Mouse (Mus musculus): ENCODE results near the gene Bbs9.
"Not testable (repeated sequence)": the region's sequence is repeated elsewhere in the genome, so short reads cannot be mapped to it uniquely, and the experiment has no call there.

The Bbs9 gene

DNA sequence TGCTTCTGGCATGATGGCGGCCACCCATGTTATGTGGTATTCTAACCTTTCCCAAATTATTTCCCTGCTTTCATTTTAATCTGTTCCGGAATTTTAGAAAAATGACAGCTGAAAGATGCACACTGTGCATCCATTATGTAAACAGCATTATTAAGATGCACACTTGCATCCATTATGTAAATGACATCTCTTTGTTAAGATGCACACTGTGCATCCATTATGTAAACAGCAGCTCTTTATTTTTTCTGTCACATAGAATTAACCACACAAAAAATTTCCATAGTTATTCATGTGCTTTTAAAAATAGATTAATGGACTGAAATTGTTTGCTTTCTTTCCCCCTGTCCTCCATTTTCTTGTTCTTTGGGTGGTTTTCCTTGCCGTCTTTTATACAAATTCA lies 373.3 kb downstream of the Bbs9 start:
- DNase-seq (ENCODE audit: low spot score), result no peak

DNA sequence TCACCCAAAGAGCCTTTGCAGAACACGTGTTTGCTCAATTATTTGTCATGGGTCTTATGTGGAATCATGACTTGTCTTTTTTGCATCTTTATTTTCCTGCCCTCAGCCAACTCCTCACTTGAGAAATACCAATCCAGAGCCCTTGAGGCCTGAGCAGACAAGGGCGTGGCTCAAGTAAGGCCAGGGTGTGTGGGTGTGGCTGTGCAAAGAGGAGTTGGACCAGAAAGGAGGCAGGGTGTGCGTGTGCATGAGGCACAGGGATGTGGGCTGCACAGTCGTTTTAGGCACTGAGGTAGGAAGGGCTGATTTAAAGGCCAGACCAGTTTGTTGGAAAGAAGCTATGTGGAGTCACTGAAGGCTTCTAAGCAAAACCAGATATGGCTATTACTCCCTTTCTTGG lies 373.7 kb downstream of the Bbs9 start:
- no peak for DNase-seq (ENCODE audit: low spot score)

DNA sequence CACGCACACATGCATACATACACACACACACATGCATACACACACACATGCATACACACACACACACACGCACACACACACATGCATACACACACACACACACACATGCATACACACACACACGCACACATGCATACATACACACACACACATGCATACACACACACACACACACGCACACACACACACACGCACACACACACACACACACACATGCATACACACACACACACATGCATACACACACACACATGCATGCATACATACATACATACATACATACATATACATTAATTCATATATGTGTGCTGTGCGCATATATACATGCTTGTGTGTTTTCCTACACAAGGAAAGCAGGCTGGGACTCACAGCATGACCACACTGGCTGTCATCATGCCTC lies 393.6 kb downstream of the Bbs9 start:
- not testable (repeated sequence) for DNase-seq (ENCODE audit: low spot score)

DNA sequence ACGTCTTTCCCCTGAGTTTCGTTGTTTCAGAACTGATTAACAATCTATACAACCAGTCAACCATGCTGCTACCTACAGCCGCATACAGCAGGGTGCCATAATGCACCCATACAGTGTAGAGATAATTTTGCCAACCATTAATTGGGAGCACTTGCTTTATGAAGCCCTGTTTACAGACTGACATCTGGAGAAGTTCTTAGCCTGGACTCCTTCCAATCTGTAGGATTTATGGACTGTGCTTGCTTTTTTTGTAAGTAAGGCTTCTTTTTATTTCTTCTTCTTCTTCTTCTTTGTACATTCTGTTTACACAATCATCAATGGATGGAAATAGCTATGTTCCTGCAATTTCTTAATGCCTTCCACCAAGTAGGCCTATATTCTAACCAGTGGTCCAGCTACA lies 395.1 kb downstream of the Bbs9 start:
- DNase-seq (ENCODE audit: low spot score), result no peak

DNA sequence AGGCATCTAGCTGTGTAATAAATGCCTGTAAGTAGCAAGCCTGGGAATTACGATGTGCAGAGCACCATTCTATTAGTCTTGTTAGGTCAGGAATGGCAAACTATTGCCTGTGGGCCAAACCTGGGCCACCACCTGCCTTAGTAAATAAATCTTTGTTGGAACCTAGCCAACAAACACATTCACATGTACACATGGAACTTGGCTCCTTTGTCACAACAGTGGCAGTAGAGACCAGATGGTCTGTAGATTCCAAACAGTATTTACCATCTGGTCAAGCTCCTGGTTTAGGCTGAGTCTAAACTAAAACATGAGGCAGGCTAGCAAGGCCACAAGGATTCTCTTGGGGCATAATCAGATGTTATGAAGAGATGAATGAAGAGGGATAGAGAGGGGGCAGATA lies 399.7 kb downstream of the Bbs9 start:
- DNase-seq (ENCODE audit: low spot score), result no peak

DNA sequence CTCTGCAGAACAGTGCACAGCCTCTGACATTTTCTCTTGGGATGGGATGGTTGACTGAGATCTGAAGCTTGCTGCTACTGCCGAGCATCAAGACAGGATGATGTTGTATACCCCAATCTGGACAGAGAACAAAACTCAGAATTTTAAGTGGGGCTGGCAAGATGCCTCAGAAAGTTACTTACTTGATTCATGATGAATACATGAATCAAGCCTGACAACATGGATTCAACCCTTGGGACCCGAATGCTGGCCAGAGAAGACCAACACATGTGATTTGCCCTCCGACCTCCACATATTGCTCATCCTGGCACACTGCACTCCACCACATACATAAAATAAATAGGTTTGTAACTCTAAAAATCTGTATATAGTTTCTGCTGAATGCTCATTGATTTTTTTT lies 403.8 kb downstream of the Bbs9 start:
- no peak for DNase-seq (ENCODE audit: low spot score)

DNA sequence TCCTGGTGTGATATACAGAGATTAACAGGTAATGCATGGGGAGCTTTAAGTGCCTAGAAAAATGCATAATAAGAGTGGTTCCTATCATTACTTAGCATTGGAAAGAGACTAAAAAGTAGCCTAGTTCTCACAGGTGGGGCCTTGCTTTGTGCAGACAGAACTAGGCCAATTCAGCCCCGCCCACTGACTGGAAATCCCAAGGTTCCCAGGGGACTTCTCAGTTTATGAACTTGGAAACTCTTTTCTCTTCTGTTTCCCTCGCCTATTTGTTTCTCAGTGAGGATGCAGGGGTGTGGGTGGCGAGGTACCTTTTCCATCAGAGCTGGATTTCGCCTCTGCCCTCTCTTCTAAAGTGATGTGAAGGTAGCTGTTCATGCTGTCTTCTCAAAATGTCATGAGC lies 410.8 kb downstream of the Bbs9 start:
- DNase-seq (ENCODE audit: low spot score), result no peak

DNA sequence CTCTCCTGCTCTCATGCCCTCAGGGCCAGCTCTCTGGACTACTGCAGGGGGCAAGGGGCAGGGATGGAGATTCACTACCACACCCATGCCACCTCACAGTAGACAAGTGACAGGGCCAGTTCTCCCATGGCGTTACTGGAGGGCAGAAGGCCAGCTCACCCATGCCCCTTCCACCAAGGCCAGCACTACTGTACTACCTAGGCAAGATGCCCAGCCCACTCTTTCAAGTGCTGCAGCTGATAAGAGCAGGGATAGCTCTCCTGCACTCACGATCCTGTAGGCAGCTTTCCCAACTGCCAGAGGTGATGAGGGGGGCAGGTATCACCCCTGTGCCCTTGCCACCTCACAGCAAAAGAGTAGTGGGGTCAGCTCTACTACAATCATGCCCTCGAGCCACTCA lies 429.9 kb downstream of the Bbs9 start:
- no peak for DNase-seq (ENCODE audit: low spot score)

DNA sequence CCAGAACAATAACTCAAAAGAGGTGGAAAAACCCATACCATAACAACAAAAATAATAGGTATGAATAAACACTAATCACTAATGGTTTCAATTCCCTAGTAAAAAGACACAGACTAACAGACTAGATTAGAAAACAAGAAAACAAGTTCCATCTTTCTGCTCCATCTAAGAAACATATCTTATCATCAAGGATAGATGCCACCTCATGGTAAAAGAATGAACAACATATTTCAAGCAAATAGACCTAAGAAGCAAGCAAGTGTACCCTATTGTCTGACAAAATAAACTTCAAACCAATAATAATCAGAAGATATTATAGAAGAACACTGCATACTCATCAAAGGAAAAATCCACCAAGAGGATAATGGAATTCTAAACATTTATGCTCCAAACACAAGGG lies 441.3 kb downstream of the Bbs9 start:
- DNase-seq (ENCODE audit: low spot score), result no peak

DNA sequence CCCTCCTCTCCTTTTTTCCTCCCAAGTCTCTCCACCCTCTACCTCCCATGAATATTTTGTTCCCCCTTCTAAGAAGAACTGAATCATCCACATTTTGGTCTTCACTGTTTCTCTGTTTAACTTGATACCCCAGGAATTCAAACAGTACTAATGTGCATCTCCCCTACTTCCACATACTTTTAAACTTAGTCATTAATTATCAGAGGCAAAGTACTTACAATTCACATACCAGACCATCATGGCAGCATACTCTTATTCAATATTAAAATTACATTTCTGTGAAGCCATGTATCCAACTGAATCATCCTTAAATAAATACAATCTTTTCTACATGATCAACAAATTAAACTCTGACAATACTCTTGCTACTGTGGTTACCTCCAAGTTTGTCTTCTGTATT lies 460.1 kb downstream of the Bbs9 start:
- DNase-seq (ENCODE audit: low spot score), result no peak
